Mouse (Mus musculus): ENCODE results near the gene Fbxl2.
"Not testable (repeated sequence)": the region's sequence is repeated elsewhere in the genome, so short reads cannot be mapped to it uniquely, and the experiment has no call there.

The Fbxl2 gene

DNA sequence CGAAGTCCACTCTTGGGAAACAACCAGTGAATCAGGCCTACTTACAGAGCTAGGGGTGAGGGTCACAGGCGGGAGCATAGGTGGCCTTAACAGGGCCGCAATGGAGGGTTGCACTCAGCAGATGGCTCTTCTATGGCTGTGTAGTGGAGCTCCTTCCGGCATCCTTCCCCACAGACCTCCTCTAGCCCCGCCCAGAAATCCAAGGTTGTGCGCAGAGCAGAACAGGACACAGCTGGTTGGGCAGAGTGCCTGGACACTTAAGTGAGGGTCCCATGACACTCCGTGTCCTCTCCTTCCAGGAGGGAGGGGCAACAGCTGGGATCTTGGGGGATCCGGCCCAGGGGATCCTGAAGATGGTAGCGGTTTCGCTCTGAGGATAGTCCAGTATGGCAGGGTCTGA is at the start of gene Fbxl2:
Gene Fbxl2, minus strand, starts transcription at position 164 of the 400 bp plus-strand sequence.
- DNase-seq (ENCODE audit: extremely low read depth, insufficient read length, low spot score), result no peak

DNA sequence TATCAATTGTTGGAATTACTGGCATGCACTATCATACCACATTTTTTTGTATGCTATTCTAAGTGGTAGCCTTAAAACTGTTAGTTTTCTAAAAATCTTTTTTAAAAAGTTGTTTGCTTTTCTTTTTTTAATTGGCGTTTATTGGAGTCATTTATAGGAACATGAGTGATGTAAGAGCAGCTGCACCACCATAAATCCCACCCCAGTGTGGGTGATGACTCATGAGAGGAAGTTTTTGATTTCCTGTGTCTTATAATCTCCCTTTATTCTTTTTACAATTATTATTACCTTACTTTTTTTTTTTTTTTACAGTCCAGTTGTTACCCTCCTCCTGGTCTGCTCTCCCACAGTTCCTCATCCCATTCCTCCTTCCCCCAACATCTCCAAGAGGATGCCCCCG is 48.9 kb upstream of the Fbxl2 start:
- no peak for DNase-seq (ENCODE audit: extremely low read depth, insufficient read length, low spot score)

DNA sequence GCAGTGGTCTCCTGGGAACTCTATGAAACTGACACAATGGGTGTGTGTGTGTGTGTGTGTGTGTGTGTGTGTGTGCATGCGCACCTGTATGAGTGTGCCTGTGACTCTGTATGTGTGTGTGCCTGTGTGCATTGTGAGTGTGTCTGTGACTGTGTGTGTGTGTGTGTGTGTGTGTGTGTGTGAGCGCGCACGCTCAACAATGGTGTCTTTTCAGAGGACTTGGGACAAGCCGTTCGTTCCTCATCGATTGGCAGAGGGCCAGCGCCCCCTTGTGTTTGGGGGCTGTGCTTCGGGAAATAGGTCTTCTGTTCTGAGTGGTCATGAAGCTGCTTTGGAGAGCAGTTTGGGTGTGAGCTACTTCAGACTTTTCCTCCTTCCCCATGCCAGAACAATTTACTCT is 46.2 kb upstream of the Fbxl2 start:
- not testable (repeated sequence) for DNase-seq (ENCODE audit: extremely low read depth, insufficient read length, low spot score)

DNA sequence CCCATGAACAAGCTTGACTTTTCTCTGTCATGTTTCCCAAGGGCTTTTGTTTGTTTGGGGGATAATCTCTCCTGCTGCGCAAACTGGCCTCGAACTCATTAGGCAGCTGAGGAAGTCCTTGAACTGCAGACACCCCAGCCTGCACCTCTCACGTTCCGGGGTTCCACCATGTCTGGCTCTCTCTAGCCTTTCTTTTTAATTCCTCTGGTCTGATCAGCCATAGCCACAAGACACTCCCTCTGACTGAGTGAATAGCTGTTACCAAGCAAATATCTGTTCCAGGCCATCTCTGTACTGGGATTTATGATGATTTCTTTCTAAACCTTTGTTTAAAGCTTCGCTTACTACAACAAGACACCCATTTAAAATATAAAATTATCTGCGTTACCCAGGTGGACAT is 42.9 kb upstream of the Fbxl2 start:
- DNase-seq (ENCODE audit: extremely low read depth, insufficient read length, low spot score), result not testable (repeated sequence)

DNA sequence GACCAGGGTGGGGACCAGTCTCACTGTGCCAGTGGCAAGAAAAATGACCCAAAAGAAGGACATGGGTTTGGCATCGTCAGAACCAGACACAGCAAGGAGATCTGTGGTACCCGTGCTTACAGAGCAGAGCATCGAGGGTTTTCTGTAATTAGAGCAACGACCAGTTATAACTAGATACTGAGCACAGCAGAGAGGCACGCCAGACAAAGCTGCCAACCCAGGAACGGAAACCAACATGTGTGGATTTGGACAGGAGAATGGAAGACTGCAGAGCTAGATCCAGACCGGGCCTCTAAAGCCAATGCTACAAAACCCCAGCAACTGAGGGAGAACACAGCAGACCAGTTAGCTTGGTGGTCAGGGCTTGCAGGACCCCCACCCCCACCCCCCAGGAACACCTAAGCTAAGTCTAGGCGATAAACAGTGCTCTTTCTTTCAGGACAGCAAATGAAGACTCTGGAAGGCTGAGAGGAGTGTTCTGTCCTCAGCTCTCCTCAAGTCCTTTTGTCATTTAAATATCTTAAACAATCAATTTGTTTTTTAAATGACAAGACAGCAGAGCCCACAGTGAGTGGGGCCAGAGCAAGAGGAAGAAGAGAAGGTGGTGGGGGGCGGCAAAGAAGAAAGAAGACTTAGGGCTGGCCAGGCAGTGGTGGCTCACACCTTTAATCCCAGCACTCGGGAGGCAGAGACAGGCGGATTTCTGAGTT is 41.3 kb upstream of the Fbxl2 start:
- DNase-seq (ENCODE audit: extremely low read depth, insufficient read length, low spot score), result no peak

DNA sequence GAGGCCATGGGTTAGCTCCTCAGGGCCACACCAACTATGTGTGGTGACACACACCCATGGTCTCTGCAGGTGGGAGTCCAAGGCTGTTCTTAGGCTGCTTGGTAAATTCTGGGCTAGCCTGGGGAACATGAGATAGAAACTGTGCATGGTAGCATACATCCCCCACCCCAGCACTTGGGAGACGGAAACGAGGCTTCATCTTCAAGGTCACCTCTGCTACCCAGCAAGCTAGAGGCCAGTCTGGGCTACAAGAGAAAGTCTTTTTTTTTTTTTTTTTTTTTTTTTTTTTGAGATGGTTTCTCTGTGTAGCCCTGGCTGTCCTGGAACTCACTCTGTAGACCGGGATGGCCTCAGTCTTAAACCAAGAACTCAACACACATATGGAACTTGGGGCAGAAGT is 40.4 kb upstream of the Fbxl2 start:
- DNase-seq (ENCODE audit: extremely low read depth, insufficient read length, low spot score), result no peak

DNA sequence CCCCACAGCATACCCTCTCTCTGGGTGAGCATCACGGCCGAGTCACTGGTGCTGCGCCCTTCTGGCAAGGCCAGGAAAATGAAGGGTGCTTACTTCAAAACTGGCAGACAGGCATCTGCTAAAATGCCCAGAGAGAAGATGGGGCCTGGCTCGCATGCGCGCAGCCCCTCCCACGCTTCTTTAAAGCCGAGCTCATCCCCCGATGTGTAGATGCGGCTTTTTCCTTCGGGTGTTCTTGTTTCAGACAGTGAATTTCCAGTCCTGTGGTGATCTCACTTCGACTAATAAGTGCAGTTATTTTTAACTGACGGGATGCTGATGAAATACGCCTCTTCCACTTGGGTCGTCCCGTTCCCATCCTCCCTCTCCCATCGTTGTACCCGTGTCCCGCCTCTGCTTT is 27.7 kb upstream of the Fbxl2 start:
- DNase-seq (ENCODE audit: extremely low read depth, insufficient read length, low spot score), result no peak

DNA sequence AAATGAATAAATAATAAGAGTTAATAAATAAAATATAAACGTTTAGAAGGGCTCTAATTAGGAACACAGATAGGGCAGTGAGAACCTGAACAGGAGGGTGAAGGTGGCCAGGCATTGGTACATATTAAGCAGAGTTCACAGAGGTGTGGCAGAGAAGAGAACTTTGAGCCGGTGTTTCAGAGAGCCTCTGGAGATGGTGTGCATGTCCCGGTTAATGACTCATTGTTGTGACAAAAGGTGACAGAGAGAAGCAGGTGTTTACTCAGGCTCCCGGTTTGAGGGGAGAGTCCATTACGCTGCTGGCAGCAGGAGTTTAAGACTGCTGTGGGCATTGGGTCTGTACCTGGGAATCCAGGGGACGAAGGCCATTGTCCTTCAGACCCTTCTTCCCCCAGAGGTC is 23.4 kb upstream of the Fbxl2 start:
- DNase-seq (ENCODE audit: extremely low read depth, insufficient read length, low spot score), result no peak

DNA sequence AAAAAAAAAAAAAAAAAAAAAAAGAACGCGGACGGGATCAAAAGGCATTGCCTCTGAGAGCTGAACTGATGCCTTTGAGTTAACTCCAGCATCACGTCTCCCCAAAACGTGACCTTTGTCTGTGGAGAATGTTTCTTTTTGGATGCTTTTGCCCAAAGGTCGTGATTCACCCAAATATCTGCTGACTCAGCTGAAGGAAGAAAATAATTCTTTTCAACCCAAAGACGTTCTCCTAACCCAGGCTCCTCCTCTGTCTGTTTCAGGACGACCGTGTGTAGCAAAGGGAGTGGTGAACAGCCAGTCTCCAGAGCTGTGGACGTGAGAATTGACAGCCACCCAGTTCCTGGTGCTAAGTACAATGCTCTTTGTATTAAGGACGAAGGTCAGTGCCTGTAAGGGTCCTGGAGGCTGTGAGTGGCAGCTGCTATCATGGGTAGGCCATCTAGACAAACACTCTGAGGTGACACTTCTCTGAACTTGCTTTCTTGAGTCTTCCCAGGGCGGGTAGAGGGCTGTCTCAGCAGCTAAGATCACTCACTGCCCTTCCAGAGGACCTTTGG is 22.6 kb upstream of the Fbxl2 start:
- DNase-seq (ENCODE audit: extremely low read depth, insufficient read length, low spot score), result no peak

DNA sequence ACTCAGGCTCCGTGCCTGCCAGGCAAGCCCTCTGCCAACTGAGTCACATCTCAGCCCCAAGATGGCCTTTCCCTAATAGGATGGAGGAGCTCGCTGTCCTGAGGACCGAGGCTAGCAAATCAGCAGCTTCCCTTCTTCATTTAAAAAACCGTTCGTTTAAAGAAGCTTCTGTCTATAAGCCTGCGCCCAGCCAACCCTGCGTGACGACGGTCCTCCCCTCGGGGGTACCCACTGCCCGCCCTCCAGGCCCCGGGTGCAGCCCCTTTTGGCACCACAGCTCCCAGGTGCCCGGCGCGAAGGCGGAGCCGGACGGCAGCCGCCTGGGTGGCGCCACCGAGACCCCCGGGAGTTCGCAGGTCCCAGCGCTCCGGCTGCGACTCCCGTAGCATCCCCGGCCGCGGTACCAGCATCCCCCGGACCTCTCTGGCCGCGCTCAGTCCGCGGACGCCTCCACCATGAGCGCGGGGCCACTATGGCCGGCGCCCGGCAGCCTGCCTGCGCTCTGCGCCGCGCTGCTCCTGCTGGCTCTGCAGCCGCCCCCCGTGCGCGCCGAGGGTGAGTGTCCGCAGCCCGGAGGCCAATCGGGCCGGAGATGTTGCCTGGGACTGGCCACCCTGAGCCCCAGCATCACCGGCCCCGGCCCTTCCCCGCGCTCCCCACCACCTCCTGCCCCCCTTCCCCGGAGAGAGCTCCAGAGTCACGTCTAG is 11.3 kb upstream of the Fbxl2 start, which contains the start of gene Susd5:
Gene Susd5, plus strand, starts transcription at position 51 of the 707 bp plus-strand sequence.
- no peak for DNase-seq (ENCODE audit: extremely low read depth, insufficient read length, low spot score)

DNA sequence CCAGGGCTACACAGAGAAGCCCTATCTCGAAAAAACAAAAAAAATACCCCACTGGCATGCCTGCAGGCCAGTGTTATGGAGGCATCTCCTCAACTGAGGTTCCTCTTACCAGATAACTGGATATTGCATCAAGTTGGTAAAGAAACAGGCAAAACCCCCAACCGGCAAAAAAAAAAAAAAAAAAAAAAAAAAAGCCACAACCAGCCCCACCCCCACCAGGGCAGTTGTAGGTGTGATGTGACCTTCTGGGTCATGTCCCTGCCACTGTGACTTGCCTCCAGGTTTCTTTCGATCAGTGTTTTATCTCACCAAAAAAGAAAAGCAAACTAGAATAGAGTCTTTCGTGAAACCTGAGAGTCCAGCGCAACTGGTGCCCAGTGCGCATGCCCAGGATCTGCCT is 6.9 kb upstream of the Fbxl2 start:
- no peak for DNase-seq (ENCODE audit: extremely low read depth, insufficient read length, low spot score)

DNA sequence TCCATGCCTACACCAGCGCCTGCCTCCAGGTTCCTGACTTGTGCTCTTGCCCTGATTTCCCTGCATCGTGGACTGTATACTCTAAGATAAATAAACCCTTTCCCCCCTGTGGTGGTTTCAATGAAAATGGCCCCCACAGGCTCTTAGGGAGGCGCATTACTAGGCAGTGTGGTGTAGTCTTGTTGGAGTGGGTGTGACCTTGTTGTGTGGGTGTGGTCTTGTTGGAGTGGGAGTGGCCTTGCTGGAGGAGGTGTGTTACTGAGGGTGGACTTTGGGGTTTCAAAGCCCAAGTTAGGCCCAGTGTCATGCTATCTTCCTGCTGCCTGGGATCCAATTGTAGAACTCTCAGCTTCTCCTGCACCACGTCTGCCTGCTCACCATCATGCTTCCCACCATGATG is 6.0 kb upstream of the Fbxl2 start:
- no peak for DNase-seq (ENCODE audit: extremely low read depth, insufficient read length, low spot score)

DNA sequence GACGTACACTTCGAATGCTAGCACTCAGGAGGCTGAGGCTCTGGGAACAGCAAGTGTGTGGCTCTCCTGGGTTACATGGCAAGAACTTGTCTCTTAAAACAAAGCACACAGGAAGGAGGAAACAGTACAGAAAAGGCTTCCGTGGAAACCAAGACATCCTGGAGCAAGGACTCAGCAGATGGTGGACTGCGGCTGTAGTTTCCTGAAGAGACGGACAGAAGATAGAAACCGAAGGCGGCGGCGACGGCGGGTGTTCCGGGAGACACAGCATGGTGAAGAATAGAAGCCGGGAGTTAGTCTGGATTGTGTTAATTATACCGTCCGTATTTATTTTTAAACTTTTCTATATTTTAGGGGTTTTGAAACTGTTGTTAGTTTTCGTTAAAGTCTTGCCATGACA is 4.8 kb upstream of the Fbxl2 start:
- no peak for DNase-seq (ENCODE audit: extremely low read depth, insufficient read length, low spot score)

DNA sequence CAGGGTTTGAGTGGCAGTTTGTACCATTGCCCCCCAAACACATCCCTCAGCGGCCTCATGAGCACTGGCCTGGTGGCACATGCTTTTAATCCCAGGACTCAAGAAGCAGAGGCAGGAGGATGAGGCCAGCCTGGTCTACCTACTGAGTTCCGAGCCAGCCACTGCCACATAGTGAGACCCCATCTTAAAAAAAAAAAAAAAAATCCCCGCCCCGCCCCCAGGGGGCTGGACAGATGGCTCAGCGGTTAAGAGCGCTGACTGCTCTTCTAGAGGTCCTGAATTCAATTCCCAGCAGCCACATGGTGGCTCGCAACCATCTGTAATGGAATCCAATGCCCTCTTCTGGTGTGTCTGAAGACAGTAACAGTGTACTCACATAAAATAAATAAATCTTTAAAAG is 4.1 kb upstream of the Fbxl2 start:
- DNase-seq (ENCODE audit: extremely low read depth, insufficient read length, low spot score), result no peak

DNA sequence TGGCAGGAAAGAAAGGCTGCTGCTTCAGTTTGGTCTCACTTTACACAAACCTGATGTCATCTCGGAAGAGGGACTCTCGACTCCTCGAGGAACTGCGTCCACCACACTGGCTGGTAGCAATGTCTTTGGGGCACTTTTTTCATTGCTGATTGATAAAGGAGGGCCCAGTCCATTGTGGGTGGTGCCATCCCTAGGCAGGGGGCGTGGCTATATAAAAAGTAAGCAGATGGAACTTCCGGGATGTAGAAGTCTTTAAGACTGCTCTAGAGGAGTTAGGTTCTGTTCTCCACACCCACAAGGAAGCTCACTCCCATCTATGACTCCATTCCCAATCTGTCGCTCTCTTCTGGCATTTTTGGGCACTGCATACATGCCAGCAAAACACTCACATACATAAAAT is 685 bp upstream of the Fbxl2 start:
- no peak for DNase-seq (ENCODE audit: extremely low read depth, insufficient read length, low spot score)

DNA sequence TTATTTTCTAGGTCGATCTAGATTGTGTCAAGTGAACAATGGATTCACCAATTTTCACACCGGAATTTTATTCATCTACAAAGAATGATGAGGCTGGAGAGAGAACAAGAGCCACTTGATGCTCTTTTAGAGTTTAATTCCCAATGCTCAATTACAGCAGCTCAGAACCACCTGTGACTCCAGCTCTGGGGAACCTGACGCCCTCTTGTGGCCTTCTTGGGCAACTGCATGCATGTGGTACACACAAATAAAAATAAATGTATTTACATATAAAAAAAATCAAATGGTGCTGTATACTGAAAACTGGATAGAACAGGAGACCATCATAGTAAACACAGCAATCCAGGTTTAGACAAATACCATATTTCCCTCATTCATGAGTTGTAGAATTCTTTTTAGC is 1.5 kb downstream of the Fbxl2 start:
- DNase-seq (ENCODE audit: extremely low read depth, insufficient read length, low spot score), result no peak

DNA sequence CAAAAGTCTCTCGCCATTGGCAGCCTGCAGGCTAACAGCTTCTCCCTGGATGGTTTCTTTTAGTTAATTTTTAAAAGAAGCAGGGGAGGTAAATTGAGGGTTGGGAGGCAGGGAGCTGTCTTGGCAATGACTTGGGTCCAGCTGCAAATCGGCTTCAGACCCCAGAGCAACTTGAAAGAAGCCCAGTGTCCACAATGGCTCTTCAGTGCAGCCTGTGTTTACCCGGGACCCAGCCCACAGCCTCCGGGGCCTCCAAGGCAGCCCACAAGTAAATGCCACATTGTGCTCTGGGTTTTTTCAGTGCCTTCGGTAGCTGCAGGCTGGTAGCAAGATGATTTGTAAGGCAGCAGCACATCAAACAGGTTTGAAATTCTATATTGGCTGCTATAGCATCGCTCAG is 3.5 kb downstream of the Fbxl2 start:
- no peak for DNase-seq (ENCODE audit: extremely low read depth, insufficient read length, low spot score)

DNA sequence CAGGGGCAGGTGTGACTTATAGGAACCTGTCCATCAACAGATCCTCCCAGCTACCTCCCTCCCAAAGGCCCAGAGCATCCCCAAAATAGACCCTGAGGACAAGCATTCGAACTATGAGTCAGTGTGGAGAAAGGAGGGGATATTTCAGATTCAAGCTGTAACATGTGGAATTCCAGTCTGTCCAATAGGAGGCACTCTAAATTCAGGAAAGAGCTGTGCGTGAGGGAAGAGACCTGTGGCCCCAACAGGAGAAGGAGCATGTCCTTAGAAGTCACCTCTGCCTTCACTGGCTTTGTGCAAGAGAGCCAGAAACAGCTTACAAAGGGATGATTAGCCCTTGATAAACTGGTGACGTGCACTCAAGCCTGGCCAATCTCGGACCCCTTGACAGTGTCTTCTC is 5.0 kb downstream of the Fbxl2 start:
- DNase-seq (ENCODE audit: extremely low read depth, insufficient read length, low spot score), result no peak

DNA sequence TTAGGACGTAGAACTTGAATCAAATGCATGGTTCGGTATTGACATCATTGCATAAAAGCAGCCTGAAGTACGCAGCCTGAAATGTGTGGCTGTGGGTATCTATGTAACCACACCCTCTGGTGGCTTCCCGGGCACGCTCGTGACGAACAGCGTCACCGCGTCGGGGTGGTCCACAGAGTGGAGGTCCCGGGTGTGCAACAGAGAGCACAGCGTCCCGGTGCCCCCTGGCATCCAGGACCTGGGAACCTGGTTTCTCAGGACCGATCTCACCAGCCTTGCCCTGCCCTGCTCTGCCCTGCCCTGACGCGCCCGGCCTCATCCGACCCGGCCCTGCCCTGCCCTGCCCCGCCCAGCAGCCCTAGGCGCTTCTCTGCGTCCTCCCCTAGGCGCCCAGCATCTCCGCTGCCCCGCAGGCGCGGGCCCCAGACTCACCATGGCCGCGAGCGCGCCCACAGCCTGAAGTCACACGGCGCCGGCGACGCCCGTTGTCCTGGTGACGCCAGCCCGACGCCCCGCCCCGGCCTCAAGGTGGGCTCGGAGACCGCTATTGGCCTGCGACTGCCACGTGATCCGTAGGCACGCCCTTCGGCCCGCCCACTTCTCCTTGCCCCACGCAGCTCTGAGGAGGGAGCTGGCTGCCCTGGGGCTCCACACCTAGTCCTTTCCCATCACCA is 19.6 kb downstream of the Fbxl2 start:
- DNase-seq (ENCODE audit: extremely low read depth, insufficient read length, low spot score), result peak; percentile 94

DNA sequence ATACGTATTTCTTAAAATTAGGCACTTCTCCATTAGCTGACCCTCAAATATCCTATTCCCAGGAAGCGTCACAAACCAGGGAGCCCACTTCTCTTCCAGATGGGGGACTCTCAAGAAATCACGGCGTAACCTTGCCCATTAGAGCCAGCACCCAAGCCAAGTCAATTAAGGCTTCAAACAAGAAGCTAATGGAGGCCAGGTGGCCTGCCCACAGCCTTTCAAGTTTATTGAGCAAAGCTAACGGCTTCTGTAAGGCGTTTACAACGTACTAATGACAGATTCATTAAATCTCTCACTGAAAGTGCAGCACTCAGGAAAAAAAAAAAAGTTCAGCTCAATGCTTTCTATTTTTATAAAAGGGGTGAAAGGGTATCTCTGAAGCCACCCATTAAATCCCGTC is 20.1 kb downstream of the Fbxl2 start:
- DNase-seq (ENCODE audit: extremely low read depth, insufficient read length, low spot score), result no peak

DNA sequence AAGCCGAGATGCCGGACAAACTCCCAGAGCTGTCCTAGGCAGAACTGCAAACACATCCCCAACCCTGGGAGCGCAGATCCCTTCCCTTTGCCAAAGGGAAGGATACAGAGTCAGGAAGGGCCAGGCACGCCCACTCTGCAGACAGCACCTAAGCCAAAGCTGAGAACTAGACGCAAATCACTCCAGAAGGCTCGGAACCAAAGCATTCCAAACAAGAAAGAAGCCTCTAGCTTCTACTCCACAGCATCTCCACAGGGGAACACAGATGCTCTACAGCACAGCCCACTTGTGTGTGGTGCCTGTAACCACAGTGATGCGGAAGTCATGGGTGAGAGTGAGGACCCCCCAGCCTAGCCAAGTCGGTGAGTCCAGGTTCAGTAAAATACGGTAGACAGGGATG is 20.8 kb downstream of the Fbxl2 start:
- DNase-seq (ENCODE audit: extremely low read depth, insufficient read length, low spot score), result no peak

DNA sequence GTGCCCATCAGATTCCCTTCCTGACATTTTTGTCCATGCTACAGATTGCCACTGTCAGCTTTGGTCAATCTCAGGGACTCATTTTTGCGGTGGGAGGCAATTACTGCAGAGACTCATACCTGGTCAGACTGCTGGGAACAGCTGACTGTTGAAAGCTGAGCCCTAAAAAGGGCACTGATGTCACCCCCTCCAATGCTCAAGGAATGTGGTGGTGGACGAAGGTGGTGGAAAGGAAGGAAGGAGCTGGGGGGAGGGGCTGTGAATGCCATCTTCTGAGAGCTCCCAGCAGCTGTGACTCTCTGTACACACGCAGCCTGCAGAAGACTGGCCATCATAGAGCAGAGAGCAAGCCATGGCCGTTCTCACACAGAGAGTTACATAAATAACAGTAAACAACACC is 23.9 kb downstream of the Fbxl2 start:
- no peak for DNase-seq (ENCODE audit: extremely low read depth, insufficient read length, low spot score)
